Mouse (Mus musculus): Measurements from ENCODE around the gene Mtx1.
A peak's percentile ranks its signal among the peaks of the same experiment; 100 is the strongest.

Mtx1 gene

DNA sequence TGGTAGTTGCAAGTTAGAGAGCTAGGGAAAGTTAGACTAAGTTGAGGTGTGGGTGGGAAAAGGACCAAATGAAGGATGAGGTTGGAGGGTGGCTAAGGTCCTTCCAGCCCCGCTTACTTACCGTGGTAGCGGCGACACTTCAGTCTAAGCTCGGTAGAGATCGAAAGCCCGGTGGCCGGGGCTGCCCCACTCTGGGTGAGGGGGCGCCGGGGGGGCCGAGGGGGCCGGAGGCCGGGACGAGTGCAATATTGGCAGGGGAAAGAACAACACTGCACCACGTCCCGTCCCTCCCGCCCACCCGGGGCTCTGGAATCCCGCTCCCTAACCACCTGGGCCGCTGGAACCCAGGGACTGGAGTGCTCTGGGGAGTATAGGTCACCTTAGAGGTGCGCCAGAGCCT lies at the start of gene Mtx1:
Gene Mtx1, minus strand, starts transcription at position 189 of the 400 bp plus-strand sequence.
- no peak for DNase-seq (ENCODE audit: low spot score in 2 of 2)

DNA sequence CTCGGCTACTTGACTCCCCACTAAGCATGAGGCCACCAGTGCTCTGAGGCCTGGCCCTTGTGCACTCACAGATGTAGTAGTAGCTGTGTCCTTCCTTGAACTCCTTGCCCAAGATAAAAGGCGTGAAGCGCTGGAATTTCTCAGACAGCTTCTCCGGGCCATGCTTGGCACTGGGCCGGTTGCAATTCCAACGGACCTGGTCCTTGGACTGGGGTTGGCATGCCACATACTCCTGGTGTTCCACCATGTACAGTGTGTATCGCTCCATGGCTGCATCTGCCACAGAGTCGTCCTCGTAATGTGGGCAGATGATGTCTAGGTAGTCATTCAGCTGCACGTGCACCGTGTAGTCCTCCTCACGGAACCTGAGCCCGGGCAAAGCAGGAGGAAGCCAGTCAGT lies 49.2 kb upstream of the Mtx1 start:
- no peak for DNase-seq (ENCODE audit: low spot score in 2 of 2)

DNA sequence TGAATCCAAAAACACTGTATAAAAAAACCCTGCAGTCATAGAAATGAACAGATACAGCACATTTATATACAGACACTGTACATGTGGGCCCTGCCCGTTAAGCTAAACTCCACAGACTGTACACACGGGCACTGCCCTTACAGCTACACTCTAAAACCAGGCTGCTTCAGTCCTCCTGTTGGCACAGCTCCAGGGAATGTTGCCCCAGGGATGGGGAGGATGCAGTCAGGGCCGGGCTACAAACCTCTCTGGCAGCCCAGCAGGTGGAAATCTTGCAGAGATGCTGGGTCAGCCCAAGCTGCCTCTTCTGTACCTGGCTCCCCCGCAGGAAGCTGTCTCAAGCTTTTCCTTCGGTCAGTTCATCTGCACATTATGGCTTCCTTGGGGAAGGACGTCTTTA lies 44.9 kb upstream of the Mtx1 start:
- no peak for DNase-seq (ENCODE audit: low spot score in 2 of 2)

DNA sequence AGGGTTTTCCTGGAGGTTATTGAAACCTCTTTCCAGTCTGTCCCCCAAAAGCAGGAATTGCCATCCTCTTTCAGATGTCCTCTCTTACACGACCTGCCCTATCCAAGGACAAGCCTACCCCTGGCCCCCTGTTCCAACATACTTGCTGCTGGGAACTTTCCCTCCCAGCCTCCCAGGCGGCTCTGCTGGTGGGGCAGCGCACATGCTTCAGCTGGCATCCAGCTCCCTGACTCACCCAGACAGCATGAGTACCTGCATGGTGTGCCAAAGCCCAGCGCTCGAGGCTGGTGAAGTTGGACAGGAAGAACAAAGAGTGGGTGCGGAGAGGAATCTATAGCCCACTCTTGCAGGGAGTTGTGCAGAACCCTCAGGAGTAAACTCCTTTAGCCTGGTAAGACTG lies 44.0 kb upstream of the Mtx1 start:
- peak; percentile 68 to 74 for DNase-seq (ENCODE audit: low spot score in 2 of 2)

DNA sequence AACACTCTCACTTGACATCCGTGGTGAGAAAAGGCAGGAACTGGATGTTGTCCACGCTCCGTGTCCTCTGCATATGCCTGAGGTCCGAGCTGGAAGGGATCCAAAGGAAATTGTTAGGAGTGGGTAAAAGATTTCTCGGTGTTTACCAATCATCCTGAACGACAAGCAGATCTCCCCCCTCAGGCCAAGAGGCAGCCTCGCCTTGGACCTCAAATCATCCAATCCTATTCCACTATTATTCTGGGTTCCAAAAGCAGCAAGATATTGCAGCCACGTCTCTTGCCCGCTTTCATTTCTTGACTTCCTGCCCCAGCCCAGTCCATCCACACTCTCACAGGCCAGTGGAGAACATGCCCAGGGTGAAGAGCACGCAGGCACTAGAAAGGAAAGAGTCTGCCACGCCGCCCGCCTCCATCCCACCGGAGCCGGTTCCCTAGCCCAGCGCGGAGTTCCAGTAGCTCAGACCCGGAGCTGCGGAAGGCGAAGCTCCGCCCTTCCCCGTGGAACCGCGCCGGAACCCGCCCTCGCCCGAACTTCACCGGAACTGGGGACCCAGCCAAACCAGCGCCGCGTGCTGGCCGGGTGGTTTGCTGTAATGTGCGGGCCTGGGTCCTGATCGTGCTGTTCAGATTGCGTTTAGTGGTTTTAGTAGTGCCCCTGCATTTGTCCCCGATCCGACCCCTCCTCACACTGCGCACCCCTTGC lies 43.3 kb upstream of the Mtx1 start, which contains the start of gene Slc50a1:
Gene Slc50a1, minus strand, starts transcription at position 520 of the 705 bp plus-strand sequence.
- peak; percentile 83 to 85 for DNase-seq (ENCODE audit: low spot score in 2 of 2)

DNA sequence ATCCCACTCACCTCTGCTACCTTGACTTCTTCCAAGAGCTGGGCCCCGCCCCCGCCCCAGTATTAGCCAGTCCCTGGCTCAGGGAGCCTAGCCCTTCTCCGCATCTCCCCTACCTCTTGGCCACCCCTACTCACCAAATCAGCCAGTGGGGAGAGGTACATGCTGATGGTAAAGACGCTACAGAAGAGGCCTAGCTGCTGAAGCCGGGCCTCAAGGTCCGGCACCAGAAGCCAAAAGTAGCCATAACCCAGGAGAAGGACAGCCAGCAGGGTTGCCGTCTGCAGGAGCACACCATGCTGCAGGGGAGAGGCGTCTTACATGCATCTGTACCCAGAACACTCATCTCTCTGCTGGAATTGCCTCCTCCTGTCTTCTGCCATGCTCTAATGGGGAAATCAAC lies 42.0 kb upstream of the Mtx1 start:
- no peak for DNase-seq (ENCODE audit: low spot score in 2 of 2)

DNA sequence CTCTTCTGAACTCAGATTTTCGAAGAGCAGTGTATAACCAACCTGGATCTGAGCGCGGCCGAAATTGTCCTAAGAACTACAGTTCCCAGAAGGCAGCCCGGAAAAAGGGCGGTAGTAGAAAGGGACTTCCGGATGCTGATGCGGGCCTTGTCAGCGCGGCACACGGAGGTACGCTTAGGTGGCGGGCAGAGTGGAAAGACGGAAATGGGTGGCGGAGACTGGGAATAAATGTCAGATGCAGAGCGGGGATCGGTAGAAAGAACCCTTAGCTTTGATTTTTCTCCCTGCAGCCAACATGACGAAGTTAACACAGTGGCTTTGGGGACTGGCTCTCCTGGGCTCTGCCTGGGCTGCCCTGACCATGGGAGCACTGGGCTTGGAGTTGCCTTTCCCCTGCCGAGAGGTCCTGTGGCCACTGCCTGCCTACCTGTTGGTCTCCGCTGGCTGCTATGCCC lies 39.6 kb upstream of the Mtx1 start:
- peak; percentile 85 for DNase-seq (ENCODE audit: low spot score in 2 of 2)

DNA sequence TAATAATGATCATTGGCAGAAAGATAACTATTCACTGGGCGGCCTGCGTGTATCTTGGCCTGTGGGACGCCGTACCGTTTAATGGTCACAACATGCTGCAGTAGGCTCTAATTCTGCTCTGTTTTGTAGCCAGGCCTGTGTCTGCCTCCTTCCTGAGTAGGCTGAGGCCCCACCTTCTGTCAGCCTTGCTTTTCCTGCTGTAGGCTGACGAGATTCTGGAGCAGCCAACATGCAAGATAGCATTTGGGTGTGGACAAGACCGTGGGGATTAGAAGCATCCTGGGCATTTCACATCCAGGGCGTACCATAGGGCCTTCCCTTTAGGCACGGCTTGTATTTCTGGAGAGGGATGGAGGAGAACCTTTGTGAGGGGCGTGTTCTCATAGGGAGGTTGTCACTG lies 35.5 kb upstream of the Mtx1 start:
- no peak for DNase-seq (ENCODE audit: low spot score in 2 of 2)

DNA sequence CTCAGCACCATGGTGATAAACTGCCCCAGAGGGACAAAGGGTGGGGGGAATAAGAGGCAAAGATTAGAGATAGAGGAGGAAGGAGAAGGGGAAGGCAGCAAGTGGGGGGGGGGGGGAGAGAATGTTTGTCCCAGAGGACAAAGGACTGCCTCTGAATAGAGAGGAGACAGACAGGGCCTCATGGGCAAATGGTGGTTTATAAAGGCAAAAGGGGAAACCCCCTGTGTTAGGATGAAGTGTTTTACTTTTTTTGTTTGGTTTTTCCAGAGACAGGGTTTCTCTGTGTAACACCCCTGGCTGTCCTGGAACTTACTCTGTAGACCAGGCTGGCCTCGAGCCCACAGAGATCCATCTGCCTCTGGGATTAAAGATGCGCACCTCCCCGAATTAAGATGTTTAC lies 33.3 kb upstream of the Mtx1 start:
- no peak for DNase-seq (ENCODE audit: low spot score in 2 of 2)

DNA sequence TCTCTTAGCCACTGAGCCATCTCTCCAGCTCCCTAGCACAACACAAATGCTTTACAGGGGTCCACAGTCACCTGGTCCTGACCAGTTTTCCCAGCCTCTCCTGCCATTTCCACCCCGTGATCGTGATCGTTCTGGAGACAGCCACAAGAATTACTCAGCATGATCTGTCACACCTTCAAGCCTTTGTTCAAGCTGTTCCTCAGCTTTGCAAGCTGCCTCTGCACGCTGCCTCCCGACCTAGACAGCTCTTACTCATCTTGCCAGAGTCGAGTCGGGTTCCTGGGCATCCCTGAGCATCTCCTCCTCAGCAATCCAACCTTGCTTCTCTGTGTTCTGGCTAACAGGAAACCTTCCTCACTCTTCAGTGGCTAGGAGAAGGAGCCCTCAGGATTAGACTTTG lies 32.2 kb upstream of the Mtx1 start, which contains the start of gene Dpm3:
Gene Dpm3, plus strand, starts transcription at position 283 of the 400 bp plus-strand sequence.
- DNase-seq (ENCODE audit: low spot score in 2 of 2): no peak

DNA sequence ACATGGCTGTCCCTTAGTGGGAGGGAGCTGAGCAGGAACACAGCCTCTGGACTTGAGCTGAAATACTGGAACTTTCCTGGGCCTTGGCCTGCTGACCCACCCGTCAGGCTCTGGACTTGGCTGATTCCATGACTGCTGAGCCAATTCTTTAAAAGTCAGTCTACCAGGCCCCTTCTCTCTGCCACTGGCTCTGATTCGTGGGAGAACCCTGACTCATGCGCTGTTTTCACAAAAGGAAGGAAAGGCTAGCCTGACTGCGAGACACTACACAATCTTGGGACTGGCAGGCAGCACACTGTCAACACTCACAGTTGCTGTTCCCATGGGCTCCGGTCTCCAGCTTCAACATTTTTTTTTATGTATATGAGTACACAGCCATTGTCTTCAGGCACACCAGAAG lies 29.3 kb upstream of the Mtx1 start:
- DNase-seq (ENCODE audit: low spot score in 2 of 2): no peak

DNA sequence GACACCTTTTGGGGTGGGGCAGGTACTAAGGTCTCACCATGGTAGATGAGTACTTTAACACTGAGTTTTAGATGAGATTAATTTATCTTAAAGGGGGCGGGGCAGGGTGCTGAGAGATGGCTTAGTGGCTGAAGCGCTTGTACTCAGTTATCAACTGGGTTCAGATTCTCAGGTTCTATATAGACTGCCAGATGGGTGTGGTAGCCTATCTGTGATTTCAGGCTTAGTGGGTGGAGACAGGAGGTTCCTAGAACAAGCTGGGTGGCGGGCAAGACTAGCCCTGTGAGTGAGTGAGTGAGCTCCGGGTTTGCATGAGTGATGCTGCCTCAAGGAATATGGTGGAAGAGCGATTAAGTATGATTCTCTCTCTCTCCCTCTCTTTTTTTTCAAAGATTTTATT lies 28.1 kb upstream of the Mtx1 start:
- no peak for DNase-seq (ENCODE audit: low spot score in 2 of 2)

DNA sequence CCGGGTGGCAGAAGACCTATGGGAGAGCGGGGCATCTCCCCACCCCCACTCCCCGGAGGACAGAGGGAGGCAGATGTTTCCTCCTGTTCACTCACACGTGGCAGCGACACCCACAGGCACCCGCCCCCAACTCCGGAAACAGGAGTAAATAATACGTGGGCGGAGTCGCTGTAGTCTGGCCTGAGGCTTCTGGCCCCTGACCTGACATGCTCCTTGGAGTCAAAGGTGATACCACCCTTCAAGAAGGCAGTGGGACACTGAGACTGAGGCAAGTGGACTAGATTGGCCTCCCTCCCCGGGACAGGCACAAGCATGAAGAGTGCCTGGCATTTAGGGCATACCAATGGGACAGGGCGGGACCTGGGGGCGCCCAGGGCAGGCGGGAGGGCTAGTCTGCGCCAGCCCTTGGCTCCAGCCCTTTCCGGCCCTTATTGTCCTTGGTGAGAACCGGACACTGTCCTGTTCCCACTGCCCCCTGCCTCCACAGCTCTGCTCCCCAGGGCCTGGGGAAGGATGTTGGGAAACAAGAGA lies 24.5 kb upstream of the Mtx1 start:
- DNase-seq (ENCODE audit: low spot score in 2 of 2): no peak

DNA sequence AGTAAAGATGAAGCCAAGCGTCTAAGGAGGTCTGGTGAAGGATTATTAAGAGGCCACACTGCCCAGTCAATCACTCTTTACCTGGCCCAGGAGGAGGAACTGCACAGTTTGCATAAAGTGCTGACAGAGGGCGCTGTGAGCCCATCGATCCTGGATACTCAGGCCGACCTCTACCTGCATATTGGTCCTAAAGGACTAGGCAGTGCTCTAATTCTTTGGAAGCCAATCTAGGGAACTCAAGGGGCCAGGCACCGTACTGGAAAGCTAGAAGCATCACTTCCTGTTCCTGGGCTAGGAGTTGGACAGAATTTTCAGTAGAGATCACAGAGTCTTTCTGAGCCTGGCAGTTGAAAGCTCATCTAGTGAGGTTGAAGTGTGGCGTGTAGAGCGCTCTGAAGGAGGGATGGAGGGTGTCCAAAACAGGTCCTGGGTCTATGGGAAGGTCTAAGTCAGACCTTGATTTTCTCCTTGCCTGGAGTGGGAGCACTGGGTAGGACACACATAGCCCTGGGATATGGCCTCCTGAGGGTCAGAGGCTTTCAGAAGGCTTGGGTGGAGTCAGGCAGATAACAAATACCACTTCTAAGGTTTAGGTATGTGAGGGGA lies 23.6 kb upstream of the Mtx1 start:
- DNase-seq (ENCODE audit: low spot score in 2 of 2): no peak

DNA sequence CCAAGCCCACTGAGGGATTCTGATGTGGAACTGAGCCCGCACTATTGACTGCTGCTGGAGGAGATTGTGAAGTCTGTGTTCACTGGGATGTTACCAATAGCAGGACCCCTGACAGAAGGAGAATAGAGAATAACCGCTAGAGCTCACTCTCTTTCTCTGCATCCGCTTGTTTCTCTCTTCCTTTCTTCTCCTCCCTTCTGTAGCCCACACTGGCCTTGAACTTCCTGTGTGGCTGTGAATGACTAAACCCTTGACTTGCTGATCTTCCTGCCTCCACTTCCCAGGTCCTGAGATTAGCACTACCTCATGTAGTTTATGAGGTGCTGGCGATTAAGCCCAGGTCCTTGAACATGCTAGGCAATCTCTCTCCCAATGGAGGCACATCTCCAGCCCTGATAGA lies 20.6 kb upstream of the Mtx1 start:
- DNase-seq (ENCODE audit: low spot score in 2 of 2): no peak

DNA sequence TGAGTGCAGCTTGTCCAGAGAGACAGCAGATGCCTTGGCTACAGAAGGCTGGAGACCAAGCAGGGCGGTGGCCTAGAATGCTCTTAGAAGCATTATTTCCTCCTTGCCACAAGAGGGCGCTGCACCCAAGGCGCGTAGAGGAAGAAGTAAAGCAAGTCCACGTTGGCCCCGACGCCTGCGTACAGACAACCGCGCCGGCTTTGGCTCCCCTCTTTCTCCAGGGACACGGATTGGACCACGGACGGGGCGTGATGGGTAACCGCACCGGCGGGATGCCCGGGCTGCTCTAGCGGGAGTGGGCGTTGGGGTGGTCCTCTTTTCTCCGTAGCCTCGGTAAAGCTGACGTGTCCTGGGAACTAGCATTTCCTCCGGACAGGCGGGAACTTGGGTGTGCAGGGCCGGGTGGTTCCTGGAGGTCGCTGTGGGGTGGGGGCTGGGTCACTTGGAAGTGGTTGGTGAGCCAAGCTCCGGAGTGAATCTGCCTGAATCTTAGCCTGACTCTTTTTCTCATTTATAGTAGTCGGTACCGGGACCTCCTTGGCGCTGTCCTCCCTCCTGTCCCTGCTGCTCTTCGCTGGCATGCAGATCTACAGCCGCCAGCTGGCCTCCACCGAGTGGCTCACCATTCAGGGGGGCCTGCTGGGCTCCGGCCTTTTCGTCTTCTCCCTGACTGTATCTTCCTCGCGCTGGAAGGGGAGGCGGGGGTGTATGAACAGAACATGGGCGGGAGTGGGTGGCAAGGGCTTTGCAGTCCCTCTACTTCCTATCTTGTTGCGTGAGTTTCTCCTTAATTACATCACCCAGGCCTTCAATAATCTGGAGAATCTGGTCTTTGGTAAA lies 19.6 kb upstream of the Mtx1 start, which contains the start of gene Trim46:
Gene Trim46, minus strand, starts transcription at position 49 of the 840 bp plus-strand sequence.
- DNase-seq (ENCODE audit: low spot score in 2 of 2): peak; percentile 91 to 92

DNA sequence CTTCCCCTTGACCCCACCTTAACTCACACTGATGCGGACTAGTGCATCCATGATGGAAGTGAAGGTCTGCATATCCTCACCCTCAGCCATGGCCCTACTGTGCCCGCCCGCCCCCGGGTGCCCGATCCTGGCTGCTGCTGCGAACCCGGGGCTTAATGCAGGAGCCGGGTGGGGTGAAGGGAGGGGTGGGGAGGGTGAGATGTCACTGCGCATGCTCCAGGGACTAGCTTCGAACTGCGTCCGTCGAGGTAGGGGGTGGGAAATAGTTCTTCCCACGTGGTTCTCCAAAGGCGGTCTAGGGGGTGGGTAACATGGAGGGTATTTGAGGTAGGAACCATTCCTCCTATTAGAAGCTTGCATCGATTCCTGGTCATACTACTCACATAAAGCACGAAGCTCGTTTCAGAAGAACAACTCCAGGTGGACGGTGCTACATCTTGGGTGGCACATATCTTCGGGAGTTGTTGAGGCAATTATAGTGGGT lies 18.8 kb upstream of the Mtx1 start, which contains the start of gene Krtcap2:
Gene Krtcap2, plus strand, starts transcription at position 279 of the 484 bp plus-strand sequence.
- peak; percentile 70 to 75 for DNase-seq (ENCODE audit: low spot score in 2 of 2)

DNA sequence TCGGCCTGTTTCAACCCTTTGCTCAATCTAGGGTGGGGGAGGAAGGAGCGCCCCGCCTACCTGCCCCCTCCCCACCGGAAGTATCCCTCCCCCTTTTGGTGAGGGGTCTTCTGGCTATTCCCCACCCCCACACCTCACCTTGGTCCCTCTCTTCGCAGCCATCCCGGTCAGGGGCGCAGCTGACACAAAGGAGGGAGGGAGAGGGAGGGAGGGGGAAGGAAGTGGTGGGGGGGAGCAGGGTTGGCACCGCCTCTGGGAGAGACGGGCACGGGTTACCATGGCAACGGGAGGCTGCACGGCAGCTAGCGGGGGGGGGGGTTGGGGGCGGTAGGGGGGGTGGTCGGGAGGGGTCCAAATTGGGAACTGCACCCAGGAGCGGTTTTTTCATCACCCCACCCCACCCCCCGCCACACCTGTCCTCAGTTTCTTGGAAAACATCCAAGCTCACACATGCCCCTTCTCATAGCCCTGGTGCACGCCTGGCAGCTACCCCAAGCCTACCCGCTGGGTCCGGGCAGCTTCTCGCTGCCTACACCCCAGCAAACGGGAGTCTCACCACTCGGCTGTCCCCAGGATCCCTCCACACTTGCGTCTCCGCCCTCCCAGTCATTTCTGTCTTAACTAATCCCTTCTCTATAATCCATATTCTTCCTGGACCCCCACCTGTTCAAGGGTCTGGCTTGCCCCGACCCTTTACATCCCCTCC lies 18.2 kb upstream of the Mtx1 start:
- DNase-seq (ENCODE audit: low spot score in 2 of 2): peak; percentile 69 to 76

DNA sequence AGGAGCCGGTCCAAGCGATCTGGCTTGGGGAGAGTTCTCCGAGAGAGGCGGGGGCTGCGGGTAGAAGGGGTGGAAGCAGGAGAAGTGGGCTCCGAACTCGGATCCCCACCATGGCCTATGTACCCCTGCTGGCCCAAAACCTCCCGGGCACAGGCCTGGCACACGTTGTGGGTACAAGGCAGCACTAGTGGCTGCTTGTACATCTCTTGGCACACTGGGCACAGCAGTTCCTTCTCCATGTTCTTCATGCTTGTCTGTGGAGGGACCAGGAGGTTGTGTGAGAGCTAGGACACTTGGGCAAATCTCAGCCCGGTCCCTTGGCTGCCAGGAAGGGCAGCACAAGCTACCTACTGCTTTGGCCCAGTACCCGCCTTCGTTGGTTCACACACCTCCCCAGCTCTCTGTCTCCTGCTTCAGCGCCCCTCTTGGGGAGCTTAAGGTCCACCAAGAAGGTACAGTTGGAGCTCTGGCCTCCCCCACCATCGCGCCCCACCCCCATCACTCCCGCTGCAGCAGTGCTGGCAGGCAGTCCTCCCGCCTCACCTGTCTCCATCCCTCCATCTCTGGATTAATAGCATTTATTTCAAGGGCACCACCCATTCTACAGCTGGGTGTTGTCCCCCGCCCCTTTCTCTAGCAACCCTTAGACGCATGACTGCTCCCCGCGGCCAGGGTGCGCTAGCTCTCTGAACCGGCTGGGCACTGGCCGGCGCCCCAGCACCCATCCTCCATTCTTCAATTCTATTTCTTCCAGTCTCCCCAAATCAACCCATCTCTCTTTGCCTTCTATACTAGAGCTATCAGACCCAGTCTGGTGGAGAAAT lies 17.5 kb upstream of the Mtx1 start:
- no peak for DNase-seq (ENCODE audit: low spot score in 2 of 2)

DNA sequence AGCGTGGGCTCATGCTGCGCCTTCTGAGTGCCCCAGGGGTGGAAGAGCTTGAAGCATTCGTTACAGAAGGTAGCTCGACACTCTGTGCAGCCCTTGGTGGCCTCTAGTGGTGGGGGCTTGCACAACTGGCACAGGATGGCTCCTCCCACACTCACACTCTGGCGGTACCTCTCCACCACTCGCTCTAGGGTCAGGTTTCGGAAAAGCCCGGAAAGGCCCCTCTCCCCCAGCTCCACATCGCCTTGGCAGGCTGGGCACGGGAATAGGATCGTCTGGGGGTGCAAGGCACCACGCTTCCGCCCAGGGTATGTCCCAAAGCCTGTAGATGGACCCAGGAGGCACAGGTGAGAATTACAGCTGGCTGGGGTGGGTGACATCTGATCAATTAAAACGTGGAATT lies 16.7 kb upstream of the Mtx1 start:
- DNase-seq (ENCODE audit: low spot score in 2 of 2): peak in 1 of 2 experiments; percentile 60
